Mouse (Mus musculus): Measurements from ENCODE around the gene Tmem100. TPM values are rescaled to one million over a fixed set of nuclear protein-coding genes. Genes with fewer than 3 reads are reported as not detected.

The Tmem100 gene
- polyA plus RNA-seq, 1 experiment from 2014 or later: 7.6 TPM

GRCm38 (mm10) chr11:90057070-90057469 is 26.9 kb downstream of the Tmem100 start:
- 74% methylated on average over 2 of the region's 2 CpGs for WGBS
- H3K4me1 ChIP-seq (ENCODE audit: control insufficient read depth, insufficient read depth, low read length): no peaks in the 10 kb centered on the region
- no peak overlapping the region for H3K4me2 ChIP-seq (ENCODE audit: low read length)
- H3K9me3 ChIP-seq (replicated peaks; ENCODE audit: control insufficient read depth, low read length): no peaks in the 10 kb centered on the region
- H3K27me3 ChIP-seq (replicated peaks; ENCODE audit: control insufficient read depth, insufficient read depth, low read length): no peaks in the 10 kb centered on the region
- H3K27ac ChIP-seq (ENCODE audit: low read depth, low read length): no peak overlapping the region
- H3K36me3 ChIP-seq (ENCODE audit: control insufficient read depth, insufficient read depth, low read length): no peaks in the 10 kb centered on the region
- DNase-seq (ENCODE audit: low spot score) (no peak), ATAC-seq (no peak)
- H3K9ac ChIP-seq (ENCODE audit: low read length): no peak overlapping the region
- H3K4me3 ChIP-seq (ENCODE audit: low read depth, low read length): no peak overlapping the region

GRCm38 (mm10) chr11:90059241-90059640 is 29.1 kb downstream of the Tmem100 start:
- Histone ChIP-seq H3K9ac (ENCODE audit: low read length) (no peak overlapping the region), H3K36me3 (ENCODE audit: control insufficient read depth, insufficient read depth, low read length) (no peaks in the 10 kb centered on the region), H3K4me2 (ENCODE audit: low read length) (no peak overlapping the region), H3K4me1 (ENCODE audit: control insufficient read depth, insufficient read depth, low read length) (no peaks in the 10 kb centered on the region), H3K9me3 (replicated peaks; ENCODE audit: control insufficient read depth, low read length) (no peaks in the 10 kb centered on the region), H3K27me3 (replicated peaks; ENCODE audit: control insufficient read depth, insufficient read depth, low read length) (no peaks in the 10 kb centered on the region), H3K27ac (ENCODE audit: low read depth, low read length) (no peak overlapping the region), H3K4me3 (ENCODE audit: low read depth, low read length) (no peak overlapping the region)
- ATAC-seq (no peak), DNase-seq (ENCODE audit: low spot score) (no peak)

- Histone ChIP-seq H3K9ac (ENCODE audit: low read length) (no peak overlapping the region), H3K4me2 (ENCODE audit: low read length) (no peak overlapping the region), H3K27ac (ENCODE audit: low read depth, low read length) (no peak overlapping the region), H3K36me3 (ENCODE audit: control insufficient read depth, insufficient read depth, low read length) (no peaks in the 10 kb centered on the region), H3K9me3 (replicated peaks; ENCODE audit: control insufficient read depth, low read length) (no peaks in the 10 kb centered on the region), H3K27me3 (replicated peaks; ENCODE audit: control insufficient read depth, insufficient read depth, low read length) (no peaks in the 10 kb centered on the region), H3K4me1 (ENCODE audit: control insufficient read depth, insufficient read depth, low read length) (no peaks in the 10 kb centered on the region), H3K4me3 (ENCODE audit: low read depth, low read length) (no peak overlapping the region)
- 92% methylated on average over 3 of the region's 3 CpGs for WGBS
- no peak for ATAC-seq
- no peak for DNase-seq (ENCODE audit: low spot score)
Measured at GRCm38 (mm10) chr11:90062657-90063056, 32.5 kb downstream of the Tmem100 start.

GRCm38 (mm10) chr11:90066405-90067250 is 36.5 kb downstream of the Tmem100 start:
- Histone ChIP-seq H3K27me3 (replicated peaks; ENCODE audit: control insufficient read depth, insufficient read depth, low read length) (no peaks in the 10 kb centered on the region), H3K4me3 (ENCODE audit: low read depth, low read length) (no peak overlapping the region), H3K9ac (ENCODE audit: low read length) (no peak overlapping the region), H3K4me1 (ENCODE audit: control insufficient read depth, insufficient read depth, low read length) (no peaks in the 10 kb centered on the region), H3K36me3 (ENCODE audit: control insufficient read depth, insufficient read depth, low read length) (no peaks in the 10 kb centered on the region), H3K27ac (ENCODE audit: low read depth, low read length) (no peak overlapping the region), H3K4me2 (ENCODE audit: low read length) (no peak overlapping the region), H3K9me3 (replicated peaks; ENCODE audit: control insufficient read depth, low read length) (no peaks in the 10 kb centered on the region)
- DNase-seq (ENCODE audit: low spot score) (peak; percentile 7), ATAC-seq (no peak)
- 72% methylated on average over 23 of the region's 23 CpGs for WGBS

GRCm38 (mm10) chr11:90071747-90072146 is 41.6 kb downstream of the Tmem100 start:
- Histone ChIP-seq H3K9ac (ENCODE audit: low read length) (no peak overlapping the region), H3K27me3 (replicated peaks; ENCODE audit: control insufficient read depth, insufficient read depth, low read length) (no peaks in the 10 kb centered on the region), H3K36me3 (ENCODE audit: control insufficient read depth, insufficient read depth, low read length) (no peaks in the 10 kb centered on the region), H3K4me2 (ENCODE audit: low read length) (no peak overlapping the region), H3K27ac (ENCODE audit: low read depth, low read length) (no peak overlapping the region), H3K9me3 (replicated peaks; ENCODE audit: control insufficient read depth, low read length) (no peaks in the 10 kb centered on the region), H3K4me1 (ENCODE audit: control insufficient read depth, insufficient read depth, low read length) (no peaks in the 10 kb centered on the region), H3K4me3 (ENCODE audit: low read depth, low read length) (no peak overlapping the region)
- no peak for DNase-seq (ENCODE audit: low spot score)
- 68% methylated on average over 9 of the region's 9 CpGs for WGBS
- no peak for ATAC-seq

- no peak overlapping the region for H3K4me2 ChIP-seq (ENCODE audit: low read length)
- WGBS: 94% methylated on average over 5 of the region's 5 CpGs
- no peak overlapping the region for H3K9ac ChIP-seq (ENCODE audit: low read length)
- DNase-seq (ENCODE audit: low spot score) (no peak), ATAC-seq (no peak)
- no peak overlapping the region for H3K27ac ChIP-seq (ENCODE audit: low read depth, low read length)
- H3K4me3 ChIP-seq (ENCODE audit: low read depth, low read length): no peak overlapping the region
- no peaks in the 10 kb centered on the region for H3K27me3 ChIP-seq (replicated peaks; ENCODE audit: control insufficient read depth, insufficient read depth, low read length)
- H3K36me3 ChIP-seq (ENCODE audit: control insufficient read depth, insufficient read depth, low read length): no peaks in the 10 kb centered on the region
- H3K4me1 ChIP-seq (ENCODE audit: control insufficient read depth, insufficient read depth, low read length): no peaks in the 10 kb centered on the region
- no peaks in the 10 kb centered on the region for H3K9me3 ChIP-seq (replicated peaks; ENCODE audit: control insufficient read depth, low read length)
Measured at GRCm38 (mm10) chr11:90073201-90073600, 43.1 kb downstream of the Tmem100 start.

- Histone ChIP-seq H3K27ac (ENCODE audit: low read depth, low read length) (no peak overlapping the region), H3K27me3 (replicated peaks; ENCODE audit: control insufficient read depth, insufficient read depth, low read length) (no peaks in the 10 kb centered on the region), H3K9ac (ENCODE audit: low read length) (no peak overlapping the region), H3K4me2 (ENCODE audit: low read length) (no peak overlapping the region), H3K4me1 (ENCODE audit: control insufficient read depth, insufficient read depth, low read length) (no peaks in the 10 kb centered on the region), H3K36me3 (ENCODE audit: control insufficient read depth, insufficient read depth, low read length) (no peaks in the 10 kb centered on the region), H3K4me3 (ENCODE audit: low read depth, low read length) (no peak overlapping the region), H3K9me3 (replicated peaks; ENCODE audit: control insufficient read depth, low read length) (no peaks in the 10 kb centered on the region)
- WGBS: 92% methylated on average over 3 of the region's 3 CpGs
- ATAC-seq (no peak), DNase-seq (ENCODE audit: low spot score) (no peak)
Measured at GRCm38 (mm10) chr11:90076666-90077065, 46.5 kb downstream of the Tmem100 start.

- Histone ChIP-seq H3K4me3 (ENCODE audit: low read depth, low read length) (no peak overlapping the region), H3K27ac (ENCODE audit: low read depth, low read length) (no peak overlapping the region), H3K27me3 (replicated peaks; ENCODE audit: control insufficient read depth, insufficient read depth, low read length) (no peaks in the 10 kb centered on the region), H3K9ac (ENCODE audit: low read length) (no peak overlapping the region), H3K4me2 (ENCODE audit: low read length) (no peak overlapping the region), H3K4me1 (ENCODE audit: control insufficient read depth, insufficient read depth, low read length) (no peaks in the 10 kb centered on the region), H3K9me3 (replicated peaks; ENCODE audit: control insufficient read depth, low read length) (no peaks in the 10 kb centered on the region), H3K36me3 (ENCODE audit: control insufficient read depth, insufficient read depth, low read length) (no peaks in the 10 kb centered on the region)
- ATAC-seq: no peak
- DNase-seq (ENCODE audit: low spot score): no peak
- WGBS: 91% methylated on average over 3 of the region's 3 CpGs
Measured at GRCm38 (mm10) chr11:90080678-90081267, 50.6 kb downstream of the Tmem100 start.

Data from forebrain, embryonic 14.5 days (tissue).